Mouse (Mus musculus) layer of hippocampus, adult 9-10 months (tissue): ENCODE measurements around the gene Rpl5.
"Not testable (repeated sequence)": the region's sequence is repeated elsewhere in the genome, so short reads cannot be mapped to it uniquely, and the experiment has no call there.

Experiments
- DNase-seq: peaks from one replicate; pipeline ENCODE4 v3.0.0; 2022; ENCODE audit warnings: low spot score

Gene Rpl5

DNA sequence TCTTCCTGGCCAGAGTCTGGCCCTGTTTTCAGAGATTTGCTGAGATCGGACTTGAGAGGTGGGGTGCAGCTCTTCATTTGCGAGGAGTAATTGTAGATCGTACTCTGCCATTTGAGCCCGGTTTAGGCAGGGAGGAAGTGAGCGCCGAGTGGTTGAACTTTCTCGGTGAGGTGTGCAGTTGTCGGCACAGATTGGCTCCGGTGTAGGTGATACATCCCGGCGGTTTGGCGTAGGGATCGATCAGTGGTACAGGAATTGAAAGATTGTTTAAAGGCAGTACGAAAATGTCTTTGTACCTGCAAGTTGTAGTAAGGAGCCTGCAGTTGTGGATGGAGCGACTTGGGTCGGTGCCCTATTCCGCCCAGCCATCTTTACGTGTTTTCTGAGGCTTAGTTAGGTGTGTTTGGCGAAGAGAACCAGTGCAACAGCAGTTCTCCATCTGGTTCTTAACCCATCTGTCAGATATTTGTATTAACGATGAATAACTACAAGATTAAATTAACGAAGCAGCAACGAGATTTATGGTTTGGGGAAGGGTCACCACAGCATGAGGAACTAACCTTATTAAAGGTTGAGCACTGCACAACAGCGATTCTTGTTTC is 813 bp downstream of the Rpl5 start:
- DNase-seq, result peak; percentile 27

DNA sequence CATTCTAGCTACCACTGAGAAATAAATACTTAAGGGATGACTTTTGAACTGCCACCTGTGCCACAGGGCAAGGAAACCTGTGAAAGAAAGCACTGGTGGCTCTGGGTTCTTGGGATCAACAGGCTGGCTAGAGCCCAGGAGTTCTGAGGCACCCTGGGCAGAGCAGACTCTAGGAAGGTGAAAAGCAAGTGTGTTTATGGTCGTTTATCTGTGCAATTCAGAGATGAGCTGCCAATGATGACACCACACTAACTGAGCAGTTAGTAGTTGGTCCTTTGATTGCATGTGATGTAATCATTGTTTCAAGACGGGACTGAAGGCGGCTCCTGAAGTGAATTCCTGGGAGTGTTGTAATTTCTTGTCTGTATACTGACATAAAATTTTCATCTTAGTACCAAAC is 4.0 kb downstream of the Rpl5 start:
- DNase-seq, result no peak

DNA sequence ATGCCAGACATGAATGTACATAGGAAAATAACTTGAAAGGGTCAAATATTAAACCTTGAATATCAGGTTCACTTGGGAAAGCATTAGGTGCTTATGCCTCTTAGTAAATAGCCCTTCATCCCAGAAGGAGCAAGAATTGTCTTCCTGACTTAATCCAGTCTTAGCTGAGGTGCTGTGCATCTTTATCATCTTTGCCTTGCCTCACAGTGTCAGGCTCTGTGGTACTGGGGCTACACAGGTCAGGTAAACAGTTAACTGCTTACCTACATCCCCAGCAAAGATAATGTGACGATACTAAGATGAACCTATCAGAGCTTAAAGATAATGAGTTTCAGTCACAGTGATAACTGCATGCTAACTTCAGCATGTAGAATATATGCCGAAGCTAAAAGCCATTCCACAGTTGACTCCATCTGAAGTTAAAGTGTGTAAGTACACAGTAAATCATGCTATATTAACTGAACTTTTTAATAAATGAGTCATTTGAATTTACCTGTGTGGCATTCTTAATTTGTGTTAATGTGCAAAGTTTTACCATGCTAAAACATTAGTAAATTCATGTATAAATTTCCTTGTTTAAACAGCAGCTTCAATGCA is 8.3 kb downstream of the Rpl5 start:
- DNase-seq, result no peak

DNA sequence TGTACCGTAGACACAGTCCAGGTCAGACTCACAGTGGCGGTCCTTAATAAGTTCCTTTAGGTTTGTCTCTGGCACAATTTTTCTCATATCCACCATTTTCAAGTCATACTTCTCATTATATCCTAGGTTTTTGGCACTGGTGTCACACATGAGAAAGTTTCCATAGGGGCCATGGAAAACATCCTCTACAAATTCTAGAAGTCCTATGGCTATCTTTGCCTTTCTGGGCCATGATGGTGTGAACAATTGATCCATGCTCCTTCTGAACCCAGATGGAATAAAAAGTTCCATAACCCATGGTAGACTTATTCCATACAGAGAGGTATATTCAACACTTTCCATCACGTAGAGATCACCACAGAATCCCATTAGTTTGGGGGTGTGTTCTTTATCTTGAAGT is 9.4 kb downstream of the Rpl5 start:
- no peak for DNase-seq

DNA sequence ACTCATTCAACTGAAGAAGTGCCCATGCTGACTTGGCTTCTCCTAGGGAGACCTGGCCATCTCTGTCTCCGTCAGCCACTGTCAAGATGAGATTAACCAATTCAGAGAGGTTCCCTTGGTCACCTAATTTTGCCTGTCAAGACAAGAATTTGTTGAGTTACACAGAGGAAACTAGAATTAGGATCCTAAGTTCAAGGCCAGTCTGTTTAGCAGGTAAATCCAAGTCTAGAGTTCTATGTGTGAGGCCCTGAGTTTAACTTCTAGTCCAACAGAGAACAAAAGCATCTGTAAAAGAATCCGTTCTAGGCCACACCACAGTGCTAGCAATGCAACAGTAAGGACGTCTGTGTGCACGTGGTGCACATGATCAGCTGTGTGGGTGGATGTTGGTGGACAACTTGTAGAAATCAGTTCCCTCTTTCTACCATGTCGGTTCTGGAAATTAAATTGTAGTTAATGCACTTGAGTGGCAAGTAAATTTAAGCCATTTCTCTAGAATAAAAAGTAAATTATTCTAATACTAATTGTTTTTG is 9.8 kb downstream of the Rpl5 start:
- no peak for DNase-seq

DNA sequence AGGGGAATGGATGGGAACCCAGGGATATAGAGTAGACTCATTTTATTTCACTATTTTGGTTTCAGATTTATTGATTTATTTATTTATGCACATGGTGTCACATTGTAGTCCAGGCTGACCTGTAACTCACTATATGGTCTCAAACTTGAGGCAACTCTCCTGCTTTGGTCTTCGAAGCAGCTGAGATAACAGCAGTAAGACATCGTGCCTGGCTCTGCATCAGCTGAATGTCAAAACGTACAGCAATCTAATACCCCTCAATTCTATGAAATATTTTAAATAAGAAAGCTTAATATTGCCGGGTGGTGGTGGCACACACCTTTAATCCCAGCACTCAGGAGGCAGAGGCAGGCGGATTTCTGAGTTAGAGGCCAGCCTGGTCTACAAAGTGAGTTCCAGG is 10.7 kb downstream of the Rpl5 start:
- DNase-seq, result no peak

DNA sequence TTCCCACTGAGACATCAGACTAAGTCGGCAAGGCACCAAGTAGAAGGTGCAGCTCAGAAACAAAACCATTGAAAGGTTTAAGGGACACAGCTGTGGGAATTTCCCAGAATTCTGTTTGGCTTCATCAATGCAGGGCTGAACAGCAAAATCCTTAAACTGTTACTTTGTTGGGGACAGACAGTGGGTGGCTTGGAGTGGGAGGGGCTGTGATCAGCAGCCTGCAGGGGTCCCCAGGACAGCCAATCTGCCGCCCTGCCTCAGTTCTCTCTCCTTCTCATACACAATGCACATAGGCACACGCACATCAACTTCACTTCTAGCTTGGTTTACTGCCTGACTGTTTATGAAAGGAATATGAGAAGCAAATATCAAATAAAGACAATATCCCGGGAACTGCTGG is 15.0 kb downstream of the Rpl5 start:
- DNase-seq, result no peak

DNA sequence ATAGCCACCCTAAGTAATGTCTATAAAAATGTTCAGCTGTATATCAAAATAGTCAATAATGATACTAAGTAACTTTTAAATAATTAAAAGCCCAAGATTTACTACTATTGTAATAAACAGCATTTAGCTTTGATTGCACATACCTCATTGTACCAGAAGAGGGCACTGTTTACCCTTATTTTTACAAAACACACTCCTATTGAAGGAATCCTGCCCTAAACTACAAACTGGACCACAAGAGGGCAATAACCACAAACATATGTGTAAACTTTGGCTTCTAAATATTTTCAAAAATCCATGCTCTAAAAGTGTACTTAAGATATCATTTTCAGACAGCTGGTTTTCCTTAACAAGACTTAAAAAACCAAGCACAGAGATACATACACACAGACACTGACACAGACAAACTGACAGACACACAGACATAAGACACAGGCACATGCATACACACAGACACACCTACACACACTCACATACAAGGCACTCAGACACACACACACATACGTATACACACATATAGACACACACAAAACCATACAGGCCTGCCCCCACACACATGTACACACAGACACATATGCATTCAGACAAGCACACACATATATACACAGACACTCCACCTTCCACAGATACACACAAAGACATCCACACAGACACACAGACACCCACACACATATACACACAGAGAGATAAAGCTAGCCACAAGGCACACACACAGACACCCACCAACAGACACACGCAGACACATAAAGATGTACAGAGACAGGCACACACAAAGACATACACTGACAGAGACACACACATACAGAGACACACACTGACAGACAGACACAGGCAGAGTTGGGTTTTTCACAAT is 21.3 kb downstream of the Rpl5 start:
- DNase-seq, result peak; percentile 86

DNA sequence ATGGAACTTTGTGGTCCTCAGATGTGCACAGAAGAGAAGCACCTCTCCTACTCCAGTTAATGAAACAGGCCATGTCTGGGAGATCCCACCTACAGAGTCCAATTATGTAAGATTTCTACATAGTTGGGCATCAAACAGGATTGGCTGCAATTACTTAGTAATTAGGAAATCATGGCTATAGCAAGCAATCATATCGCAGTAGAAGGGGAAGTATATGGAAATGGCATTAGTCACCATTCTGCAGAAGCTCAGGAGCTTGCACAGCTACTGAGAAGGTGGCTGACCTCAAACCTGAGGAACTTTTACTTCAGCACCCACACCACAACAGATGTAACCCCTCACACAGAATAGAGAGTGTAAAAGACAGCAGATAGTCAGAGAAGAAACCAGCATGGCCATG is 22.5 kb downstream of the Rpl5 start:
- DNase-seq, result no peak

DNA sequence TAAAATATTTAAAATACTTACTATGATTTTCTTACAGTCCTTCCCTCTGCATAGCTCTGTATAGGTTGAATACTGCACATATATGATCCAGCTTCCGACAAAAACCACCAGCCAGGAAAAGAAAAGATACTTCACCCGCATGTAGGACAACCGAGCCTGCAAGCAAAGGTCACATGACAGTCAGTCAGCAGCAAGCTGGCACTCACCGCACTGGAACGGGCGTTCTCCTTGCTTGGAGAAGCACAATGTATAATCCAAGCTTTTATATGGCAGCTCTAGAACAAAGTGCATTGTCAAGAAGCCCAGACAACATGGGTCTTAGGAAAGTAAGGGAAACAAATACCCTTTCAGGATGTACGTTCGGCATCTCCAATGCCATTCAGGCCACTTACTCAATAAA is 24.3 kb downstream of the Rpl5 start:
- DNase-seq, result no peak

DNA sequence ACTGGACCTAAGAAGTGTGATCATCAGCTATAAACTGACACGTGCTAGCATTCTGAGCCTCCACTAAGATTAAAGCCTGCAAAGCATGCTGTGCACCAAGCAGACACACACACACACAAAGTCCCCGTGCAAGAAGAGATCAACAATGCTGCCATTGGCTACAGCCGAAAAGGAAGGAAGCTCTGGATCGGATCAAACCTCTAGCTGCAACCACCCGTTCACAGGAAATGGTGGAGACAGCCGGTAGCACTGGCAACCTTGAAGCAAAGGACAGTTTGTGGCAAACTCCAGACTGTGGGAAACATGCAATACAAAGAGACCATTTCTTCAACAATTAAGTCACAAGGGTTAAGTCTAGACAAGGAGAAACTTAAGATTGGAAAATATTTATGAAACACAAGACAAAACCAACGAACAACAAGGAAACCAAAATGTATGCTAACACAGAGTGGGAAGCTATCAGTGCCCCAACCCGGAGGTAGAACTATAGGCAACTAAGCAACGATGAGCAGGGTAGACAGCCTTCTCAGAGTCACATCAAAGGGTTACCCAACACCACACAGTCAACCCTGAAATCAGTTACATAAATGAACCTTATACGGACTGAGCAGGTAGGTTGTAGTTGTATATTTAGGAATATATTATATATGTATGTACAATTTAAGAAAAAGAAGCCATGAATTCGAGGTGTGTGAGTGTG is 26.4 kb downstream of the Rpl5 start:
- DNase-seq, result no peak

DNA sequence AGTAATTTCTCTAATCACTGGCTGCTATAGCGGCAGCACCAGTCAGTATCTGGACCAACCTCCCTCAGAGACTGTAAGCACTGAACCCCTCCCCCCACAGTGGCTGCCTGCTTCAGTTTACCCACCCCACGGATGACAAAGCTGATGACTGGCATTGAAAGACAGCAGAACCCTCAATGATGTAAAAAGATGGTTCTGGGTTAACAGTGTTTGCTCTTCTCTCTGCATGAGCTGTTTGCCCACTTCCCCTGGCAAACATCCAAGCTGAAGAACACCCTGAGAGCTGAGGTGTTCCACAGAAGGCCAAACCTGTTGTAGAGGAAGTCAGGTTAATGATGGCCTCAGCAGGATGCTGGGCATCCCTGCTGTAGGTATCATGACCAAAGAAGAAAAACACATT is 32.3 kb downstream of the Rpl5 start:
- no peak for DNase-seq

DNA sequence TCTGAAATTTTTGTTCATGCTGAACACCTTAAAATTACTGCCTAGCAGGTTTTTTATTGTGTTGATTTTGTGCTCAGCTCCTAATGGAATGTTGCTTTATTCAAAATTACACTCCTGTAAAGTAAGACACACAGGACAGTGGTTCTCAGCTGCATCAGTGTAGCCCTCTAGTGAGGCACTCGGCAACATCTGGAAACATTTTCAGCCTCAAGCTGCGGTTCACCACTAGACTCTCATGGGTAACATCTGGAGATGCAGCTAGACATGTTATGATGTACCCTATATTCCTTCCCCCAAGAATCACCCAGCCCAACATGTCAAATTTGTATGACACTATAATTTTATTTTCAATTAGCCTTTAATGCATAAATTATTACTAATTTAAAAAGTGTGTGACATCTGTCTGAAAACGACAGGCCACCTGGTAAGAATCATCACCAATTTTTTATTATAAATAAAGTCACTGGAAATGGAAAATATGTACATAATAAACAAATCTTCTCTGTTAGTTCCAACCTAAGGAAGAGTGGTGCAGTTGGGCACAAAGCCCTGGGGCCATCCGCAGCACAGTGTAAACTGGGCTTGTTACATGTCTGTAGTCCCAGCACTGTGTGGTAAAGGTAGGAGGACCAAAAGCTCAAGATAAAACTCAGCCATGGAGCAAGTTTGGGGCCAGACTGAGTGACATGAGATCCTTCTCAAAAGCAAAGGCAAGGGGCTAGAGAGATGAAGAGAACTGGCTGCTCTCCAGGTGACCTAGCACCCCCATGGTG is 33.1 kb downstream of the Rpl5 start:
- no peak for DNase-seq

DNA sequence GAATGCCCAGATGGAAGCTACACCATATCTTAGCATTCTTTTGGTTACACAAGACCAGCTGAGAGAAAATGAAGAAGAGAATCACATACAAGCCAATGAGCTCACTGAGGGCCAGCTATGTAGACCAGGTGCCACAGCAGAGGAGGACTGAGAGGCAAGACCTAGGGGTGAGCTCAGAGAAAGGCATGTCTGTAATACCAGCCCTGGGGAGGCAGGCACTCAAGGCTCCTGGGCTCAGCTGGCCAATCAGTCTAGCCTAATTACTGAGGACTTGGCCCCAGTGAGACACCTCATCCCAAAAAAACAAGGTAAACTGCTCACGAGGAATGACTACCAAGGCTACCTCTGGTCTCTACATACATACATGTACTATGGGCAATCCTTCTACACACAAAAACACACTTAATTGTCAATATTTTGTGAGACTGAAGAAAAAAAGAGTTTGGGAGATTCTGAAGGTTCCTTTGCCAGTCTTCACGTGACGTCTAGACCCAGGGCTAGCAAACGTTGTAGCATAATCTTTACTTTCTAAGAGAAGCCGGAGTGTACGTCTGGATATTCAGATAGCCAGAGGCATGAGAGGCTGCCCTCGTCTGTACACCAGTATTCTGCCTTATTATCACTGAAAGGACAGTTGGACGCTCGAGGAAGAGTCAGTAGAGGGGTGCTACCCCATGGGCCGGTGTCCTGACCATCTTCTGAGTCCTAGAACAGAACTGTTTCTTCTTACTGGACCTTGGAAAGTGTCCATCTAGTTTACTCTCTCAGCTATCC is 34.7 kb downstream of the Rpl5 start:
- no peak for DNase-seq

DNA sequence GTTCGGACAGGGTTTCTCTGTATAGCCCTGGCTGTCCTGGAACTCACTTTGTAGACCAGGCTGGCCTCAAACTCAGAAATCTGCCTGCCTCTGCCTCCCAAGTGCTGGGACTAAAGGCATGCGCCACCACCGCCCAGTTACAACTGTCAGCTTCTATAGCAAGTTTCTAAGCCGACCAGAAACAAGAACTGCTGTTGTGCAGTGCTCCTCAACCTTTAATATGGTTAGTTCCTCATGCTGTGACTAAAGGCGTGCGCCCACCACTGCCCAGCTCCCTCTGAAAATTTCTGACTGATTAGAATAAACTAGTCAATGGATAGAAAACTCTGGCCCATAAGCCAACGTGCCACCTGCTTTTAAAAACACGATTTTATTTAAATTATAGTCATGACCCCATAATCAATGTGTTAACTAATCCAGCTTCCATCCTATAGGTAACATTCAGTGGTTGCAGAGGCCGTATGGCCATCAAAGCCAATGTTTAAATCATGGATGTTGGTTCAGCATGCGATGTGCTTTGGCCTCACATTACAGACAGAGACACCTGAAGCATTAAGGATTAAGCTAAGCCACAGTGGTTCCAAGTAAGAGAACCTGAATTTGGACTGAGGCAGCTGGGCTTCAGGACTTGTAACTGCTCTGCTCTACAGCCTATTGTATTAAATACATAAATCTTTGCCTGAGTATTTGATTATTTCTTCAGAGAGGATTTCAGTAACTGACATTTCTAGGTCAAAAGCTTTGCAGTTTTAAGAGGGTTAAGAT is 36.5 kb downstream of the Rpl5 start:
- DNase-seq, result no peak

DNA sequence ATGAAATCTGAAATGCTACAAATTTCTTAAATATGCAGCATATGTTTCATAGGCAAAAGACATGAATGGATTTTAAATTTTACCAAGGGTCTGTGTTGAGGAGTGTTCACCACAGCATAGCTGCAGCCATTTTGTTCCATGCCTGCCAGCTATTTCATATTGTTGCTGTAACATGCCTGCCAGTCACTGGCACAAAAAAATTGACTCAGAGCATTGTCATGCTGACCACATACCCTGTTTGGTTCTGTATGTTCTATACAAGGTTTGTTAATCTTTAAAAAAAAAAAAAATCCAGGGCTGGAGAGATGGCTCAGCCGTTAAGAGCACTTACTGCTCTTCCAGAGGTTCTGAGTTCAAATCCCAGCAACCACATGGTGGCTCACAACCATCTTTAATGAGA is 38.2 kb downstream of the Rpl5 start:
- not testable (repeated sequence) for DNase-seq

DNA sequence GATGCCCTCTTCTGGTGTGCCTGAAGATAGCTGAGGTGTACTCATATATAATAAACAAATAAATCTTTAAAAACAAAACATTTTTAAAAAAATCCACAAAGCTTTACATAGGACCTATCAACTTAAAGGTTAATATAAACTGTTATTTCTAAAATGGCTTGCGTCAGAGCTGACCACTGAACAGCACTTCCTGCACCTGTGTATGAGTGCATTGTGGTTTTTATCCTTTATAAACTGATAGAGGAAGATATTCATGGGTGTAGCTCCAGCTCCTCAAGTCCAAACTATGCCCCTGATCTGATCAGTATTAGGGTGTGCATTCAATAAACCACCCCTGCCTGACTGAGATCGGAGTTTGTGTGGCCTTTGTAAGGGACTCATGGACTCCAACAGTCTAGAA is 38.6 kb downstream of the Rpl5 start:
- no peak for DNase-seq

DNA sequence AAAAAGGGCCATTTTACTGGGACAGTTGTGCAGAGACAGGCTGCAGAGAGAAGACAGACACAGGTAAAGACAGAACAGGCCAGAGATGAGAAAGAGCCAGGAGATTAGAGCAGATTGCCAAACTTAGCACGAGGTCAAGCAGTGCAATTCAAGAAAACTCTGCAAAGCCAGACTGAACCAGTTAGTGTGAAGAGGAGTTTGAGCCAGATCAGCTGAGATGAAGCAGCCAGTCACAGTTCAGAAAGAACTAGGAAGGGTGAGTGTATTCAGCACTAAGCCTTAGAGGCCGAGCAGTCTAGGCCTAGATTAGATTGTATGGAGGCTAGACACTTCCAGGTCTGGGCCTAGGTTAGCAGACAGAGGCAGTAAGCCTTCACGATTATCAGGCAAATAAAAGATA is 39.4 kb downstream of the Rpl5 start:
- no peak for DNase-seq

DNA sequence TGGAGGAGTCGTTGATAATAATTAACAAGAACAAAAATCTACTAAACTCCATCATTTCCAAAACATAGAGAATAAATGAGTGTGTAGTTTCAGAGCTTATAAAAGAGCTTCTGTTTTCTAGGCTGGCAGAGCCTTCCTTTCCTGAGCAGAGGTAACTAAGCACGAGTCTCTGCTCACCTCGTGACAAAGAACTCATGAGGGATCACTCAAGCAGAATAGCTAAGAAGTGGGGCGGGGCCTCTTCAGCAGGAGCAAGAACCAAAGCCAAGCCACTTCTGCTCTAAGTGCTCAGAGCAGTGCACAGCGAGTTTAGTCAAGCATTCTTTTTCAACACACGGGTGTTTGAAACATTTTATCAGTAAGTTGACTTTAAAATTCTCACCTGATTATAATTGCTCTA is 40.9 kb downstream of the Rpl5 start:
- no peak for DNase-seq

DNA sequence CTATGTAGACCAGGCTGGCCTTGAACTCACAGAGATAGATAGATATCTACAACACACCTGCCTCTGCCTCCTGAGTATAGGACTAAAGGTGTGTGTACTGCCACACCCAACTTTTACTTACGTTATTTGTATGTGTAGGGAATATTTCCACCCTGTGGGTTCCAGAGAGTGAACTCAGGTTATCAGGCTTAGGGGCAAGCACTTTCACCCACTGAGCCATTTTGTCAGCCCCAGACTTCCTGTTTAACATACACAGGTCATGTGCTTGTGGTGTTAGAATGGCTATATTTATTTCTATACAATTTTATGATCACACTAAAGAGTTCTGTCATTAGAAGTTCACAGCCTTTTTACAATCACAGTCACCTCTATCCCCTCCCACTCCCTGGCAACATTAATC is 42.6 kb downstream of the Rpl5 start:
- no peak for DNase-seq
